Mouse (Mus musculus): ENCODE results near the gene Nme2. TPM values are rescaled to one million over a fixed set of nuclear protein-coding genes. Genes with fewer than 3 reads are reported as not detected.
"Not testable (repeated sequence)": the region's sequence is repeated elsewhere in the genome, so short reads cannot be mapped to it uniquely, and the experiment has no call there.

Gene Nme2
- total RNA-seq, 2 experiments from 2014 or later = 511 to 591 TPM

DNA sequence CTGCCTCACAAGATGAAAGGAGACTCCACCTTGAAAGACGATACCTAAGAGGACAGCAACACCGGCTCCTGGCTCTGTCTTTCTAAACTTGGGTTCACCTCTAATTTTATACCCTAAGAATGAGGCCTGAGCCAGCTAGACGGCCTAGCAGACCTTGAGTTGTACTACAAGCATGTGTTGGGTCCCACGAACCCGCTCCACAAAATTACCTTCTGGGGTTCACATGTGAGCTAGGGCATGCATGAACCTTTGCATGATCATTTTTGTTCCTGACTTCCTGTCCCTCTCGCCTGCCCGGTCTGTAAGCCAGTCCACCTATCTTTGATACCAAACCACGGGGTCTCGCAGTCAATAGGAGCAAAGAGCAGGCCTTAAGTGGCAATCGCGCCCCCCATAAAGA lies 11.3 kb upstream of the Nme2 start:
- no peak for DNase-seq

DNA sequence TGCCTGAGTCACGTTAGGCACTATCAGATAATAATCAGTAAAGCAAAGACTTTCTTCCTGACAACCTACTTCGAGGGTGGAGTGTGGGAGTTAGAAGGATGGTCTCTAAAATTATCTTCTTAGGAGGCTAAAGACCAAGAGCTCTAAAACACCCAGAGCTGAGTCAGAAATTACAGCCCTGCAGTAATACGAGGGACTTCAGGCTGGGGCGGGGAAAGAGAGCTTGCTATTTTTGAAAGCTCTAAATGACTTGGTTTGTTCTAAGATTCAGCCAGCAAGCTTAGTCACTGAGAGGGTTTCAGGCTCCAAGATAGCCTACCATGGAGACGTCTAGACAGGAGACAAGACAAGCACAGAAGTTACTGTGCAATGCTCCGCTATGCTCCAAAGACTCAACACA lies 9.3 kb upstream of the Nme2 start:
- no peak for DNase-seq

DNA sequence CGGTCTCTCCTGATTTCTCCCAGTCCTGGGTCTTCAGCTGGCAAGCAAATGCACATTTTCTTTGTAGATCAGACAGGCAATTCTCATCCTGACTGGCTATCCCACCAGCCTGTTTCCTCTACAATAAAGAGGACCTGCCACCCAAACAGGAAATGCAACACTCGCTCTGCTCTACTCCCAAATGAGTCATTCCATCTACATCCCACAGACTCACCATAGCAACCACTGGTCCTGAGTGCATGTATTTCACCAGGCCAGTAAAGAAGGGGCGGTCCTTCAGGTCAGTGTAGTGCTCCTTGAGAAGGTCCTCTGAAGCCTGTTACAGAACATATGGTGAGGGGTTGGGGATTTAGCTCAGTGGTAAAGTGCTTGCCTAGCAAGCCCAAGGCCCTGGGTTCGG lies 7.0 kb upstream of the Nme2 start:
- no peak for DNase-seq

DNA sequence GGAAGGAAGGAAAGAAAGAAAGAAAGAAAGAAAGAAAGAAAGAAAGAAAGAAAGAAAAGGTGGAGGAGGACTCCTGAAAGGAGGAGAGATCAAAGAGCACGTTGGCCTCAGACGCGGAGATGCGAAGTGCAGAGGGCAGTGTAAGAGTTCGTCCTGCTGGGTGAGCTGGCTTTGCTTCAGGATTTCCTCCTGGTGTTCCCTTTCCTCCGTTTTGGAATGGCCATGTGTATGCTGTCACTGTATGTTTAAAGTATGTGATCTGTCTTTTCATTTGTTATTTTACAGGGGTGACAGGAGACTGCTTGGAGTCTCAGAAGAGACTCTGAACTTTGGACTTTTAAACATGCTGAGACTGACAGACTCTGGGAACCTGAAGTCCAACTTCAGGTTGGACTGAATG lies 5.4 kb upstream of the Nme2 start:
- DNase-seq = no peak

DNA sequence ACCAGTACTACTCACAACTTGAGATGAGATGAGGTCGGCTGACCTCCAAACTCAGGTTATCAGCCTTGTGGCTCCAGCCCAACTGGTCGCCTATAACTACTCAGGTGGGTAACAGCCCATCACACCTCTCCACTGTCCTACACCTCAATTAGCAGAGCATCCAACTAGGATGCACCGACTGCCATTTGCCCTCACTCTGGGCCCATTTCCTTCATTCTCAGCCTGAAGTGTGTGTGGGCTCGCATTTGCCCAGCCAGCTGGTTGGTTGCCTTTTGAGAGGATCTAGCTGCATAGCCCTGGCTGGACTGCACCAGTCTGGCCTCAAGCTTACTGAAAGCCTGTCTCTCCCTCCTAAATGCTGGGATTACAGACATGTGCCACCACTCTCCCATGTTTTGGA lies 1.7 kb upstream of the Nme2 start:
- DNase-seq = no peak

DNA sequence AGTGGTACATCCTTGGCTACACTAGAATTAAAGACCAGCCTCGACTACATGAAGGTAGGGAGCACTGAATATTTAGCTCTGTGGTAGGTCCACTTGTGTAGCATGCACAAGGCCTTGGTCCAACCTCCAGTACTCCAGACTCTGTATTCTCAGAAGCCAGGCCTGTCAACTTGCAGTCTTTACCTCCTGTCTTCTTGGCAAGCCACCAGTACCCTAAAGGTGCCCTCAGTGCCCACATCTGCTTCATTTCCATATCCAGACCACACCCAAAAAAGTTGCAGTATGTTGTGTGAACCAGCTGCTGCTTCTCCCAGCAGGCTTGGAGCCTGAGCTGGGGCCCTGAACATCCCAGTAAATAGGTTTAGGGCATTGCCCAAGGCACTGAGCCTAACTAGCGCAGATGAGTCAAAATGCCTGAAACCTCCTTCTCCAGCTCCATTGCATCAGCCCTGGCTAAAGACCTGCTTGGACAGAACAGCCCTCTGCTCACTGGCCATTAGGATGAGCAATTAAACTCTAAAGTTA lies 1.0 kb upstream of the Nme2 start:
- no peak for DNase-seq

DNA sequence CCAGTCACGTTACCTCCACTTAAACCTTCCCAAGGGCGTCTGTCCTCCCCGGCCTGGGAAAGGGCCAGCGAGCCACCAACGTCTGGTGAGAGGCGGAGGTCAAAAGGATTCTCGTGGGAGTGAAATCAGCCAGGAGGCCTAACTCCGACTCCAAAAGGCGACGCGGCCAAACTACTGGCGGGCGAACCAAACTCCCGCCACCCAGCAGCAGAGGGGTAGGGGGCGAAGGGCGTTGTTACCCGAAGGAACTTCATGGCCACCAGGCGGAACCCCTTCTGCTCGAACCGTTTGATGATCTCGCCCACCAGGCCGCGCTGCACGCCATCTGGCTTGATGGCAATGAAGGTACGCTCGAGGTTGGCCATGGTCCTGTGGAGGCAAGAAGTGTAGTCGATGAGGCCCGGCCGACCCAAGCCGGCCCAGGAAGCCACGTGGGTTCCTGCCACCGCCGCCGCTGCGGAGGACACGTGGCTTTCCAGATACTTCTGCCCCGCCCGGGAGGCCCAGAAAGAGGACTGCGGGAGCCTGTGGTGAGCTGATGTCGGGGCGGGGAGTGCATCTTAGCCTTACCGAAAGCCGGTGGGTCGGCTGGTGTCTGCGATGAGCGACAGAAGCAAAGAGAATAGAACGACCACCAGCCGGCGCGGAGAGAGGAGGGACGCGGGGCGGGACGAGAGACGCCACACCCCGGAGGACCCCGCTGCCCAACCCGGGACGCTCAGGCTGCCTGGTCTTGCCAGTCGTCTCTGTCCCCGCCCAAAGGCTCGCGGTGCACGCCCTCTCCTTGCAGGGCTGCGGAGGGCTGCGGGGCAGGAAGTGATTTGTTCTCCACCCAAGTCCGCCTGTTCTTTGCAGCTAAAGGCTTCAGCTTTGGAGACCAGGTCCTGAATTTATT lies 556 bp downstream of the Nme2 start:
- peak; percentile 91 for DNase-seq

DNA sequence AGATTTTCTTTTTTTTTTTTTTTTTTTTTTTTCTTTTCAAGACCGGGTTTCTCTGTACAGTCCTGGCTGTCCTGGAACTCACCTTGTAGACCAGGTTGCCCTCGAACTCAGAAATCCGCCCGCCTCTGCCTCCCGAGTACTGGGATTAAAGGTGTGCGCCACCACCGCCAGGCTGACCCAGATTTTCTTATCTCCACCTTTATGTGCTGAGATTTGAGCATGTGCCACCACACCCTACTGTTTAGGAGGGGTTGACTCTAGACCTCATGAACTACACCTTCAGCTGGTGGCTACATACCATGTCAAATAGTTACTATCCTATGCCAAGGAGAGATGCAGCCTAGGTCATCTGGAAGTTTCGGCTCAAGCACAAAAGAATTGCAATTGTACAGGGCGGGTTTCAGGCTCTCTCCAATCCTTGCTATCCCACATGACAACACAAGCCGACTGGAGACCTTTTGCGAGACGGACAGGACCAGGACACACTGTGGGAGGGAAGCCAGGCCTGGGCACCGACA lies 1.3 kb downstream of the Nme2 start:
- DNase-seq = no peak

DNA sequence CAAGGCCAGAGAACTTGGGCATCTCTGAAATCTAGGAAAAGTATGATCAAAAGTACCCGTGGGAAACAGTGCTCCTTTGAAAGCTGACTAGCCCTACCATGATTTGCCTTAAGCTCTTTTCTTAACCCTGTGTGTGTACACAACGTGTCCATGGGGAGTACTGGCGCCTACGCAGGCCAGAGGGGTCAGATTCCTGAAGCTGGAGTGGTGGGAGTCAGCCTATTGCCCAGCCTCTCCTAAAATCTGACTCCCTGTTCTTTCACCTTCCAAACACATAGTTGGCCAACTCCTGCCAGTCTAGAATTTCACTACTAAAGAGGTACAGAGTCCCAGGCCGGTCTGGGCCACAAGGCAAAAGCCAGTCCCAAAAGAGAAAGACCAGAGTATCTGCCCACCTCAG lies 3.7 kb downstream of the Nme2 start:
- DNase-seq = no peak

DNA sequence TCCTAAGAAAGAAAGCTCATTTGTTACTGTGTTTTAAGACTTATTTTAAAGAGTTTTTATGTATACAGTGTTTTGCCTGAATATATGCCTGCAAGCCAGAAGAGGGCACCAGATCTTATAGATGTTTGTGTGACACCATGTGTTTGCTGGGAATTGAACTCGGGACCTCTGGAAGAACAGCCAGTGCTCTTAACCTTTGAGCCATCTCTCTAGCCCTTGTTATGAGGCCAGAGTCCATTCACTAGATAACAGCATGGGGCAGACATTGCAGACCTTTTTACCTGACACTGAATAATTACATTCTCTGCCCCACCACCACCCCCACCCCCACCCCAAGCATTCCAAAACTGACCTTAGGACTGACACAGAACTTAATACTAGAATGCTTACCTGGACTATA lies 6.0 kb downstream of the Nme2 start:
- DNase-seq = no peak

DNA sequence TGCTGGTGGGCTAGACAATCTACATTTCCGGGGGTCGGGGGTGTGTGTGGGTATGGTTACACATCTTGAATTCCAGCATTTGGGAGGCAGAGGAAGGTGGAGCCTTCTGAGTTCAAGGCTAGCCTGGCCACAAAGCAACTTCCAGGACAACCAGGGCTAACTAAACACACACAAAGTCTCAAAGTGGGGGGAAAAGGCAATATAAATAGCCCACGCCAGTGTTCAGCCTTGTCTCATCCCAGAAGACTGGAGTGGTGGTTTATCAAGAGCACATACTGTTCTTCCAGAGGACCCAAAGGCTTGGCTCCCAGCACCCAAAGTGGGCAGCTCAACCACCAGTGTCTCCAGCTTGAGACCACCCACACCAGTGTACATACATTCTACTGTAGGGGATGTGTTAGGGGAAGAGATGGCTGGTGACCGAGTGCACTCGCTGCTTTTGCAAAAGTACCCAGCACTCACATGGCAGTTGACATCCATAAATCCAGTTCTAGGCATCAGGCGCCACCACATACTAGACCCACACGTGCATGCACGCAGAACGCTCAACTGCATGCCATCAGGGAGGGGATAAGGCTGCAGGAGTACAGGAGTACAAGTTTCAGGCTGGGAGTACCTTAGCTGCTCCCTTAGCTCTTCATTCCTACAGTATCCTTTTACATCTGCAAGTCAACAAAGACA lies 7.0 kb downstream of the Nme2 start:
- DNase-seq = no peak

DNA sequence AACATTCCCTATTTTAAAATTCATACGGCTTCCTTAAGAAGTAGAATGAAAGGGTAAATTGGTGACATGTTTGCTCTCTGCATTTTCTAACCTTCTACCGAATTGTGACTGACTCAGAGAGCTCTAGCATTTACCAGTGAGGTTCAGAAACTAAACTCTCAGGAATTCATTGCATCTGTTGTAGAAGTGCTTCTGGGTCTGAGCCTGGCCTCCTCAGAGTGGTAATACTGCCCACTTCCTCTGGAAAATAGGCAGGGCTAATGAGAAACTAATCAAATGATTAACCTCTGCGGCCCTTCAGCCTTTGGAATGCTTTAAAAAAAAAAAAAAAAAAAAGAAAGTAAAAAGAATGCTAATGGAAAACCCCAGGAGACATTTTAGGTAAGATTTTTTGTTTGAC lies 11.1 kb downstream of the Nme2 start:
- DNase-seq = no peak

DNA sequence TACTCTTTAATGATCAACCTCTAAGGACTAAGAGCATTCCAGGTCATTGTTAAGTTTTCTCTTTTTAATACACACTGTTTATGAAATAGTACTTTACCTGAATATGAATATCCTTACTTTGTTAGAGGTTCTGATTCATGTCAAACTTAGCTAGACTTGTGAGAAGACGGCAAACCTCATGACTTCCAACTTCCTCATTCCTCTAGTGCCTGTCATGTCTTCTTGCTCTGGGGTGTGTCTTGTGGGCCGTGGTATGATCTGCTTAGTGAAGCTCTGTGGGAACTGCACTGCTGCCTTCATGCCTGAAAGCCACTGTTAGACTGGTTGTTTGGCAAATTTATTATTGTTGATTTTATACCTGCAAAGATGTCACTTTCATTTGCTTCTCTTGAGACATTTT lies 15.2 kb downstream of the Nme2 start:
- DNase-seq = no peak

DNA sequence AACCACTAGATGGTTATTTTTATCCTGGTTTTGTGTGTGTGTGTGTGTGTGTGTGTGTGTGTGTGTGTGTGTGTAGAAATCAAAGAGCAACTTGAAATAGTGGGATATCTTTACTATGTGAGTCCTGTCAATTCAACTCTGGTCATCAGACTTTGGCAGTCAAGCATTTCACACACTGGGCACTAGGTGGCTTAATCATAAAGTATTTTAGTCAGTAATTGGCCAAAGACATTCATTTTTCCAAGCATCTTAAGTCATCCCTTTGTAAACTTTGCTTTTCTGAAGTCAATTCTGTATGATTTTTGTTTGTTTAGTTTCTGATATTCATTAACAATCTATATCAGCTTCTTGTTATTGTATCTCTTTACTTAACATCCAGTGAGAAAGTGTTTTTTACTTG lies 27.0 kb downstream of the Nme2 start:
- DNase-seq = no peak

DNA sequence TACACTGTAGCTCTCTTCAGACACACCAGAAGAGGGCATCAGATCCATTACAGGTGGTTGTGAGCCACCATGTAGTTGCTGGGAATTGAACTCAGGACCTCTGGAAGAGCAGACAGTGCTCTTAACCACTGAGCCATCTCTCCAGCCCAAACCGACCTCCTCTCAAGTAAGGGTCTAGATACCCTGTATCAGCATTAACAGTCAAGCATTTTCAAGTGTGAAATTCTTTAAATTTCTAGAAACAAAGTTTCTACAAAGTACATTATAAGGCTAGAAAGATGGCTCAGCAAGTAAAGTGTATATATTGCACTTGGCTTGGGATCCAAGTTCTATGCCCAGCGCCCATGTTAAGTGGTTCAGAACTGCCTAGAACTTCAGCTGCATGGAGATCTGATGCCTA lies 41.0 kb downstream of the Nme2 start:
- not testable (repeated sequence) for DNase-seq

DNA sequence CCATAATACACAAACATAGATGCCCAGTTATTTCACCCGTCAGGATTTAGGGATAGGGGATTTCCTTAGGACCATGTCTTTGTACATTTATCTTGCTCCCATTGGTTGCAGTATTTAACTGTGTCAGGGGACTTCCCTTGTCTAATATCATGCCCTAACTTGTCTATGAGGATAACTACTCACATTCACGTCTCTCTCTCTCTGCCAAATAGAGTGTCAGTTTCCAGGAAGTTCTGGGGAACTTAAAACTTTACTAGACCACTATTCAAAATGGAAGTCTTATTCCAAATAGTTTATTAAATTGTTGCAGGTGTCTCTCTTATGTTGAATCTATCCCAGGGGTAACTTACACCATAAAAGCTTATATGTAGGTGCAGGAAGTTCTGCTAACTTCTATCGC lies 44.5 kb downstream of the Nme2 start:
- no peak for DNase-seq

DNA sequence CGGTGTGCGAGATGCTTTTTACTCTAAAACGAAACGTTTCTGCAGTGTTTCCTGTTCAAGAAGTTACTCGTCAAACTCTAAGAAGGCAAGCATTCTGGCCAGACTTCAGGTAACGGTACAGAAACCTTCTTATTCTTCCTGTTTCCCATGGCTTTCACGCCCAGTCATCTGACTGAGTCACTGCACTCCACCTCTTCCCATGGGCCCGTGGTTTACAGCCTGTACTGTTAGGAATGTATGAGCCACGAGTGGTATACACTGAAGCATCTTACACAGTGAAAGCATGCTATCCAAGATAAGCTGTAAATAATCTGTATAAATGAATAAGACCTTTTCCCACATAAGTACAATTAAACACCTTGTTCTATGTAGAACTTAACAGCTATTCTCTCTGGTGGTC lies 47.2 kb downstream of the Nme2 start:
- DNase-seq = no peak

DNA sequence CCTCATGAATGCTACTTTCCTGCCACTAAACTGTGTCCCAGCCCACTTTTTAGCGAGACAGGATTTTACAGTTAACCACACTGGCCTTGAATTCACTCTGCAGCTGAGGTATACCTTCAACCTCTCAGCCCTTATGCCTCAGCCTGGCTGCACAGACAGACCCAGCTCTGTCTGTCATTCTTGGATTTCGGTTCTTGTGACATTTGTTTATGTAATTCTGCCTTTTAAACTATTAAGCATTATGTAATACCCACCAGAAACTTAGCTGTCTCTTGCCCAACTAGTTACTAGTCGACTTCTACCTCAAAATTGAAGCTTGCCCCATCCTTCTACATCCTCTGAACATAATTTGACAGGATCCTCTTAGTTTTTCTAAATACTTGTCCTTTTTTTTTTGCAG lies 48.2 kb downstream of the Nme2 start:
- no peak for DNase-seq

DNA sequence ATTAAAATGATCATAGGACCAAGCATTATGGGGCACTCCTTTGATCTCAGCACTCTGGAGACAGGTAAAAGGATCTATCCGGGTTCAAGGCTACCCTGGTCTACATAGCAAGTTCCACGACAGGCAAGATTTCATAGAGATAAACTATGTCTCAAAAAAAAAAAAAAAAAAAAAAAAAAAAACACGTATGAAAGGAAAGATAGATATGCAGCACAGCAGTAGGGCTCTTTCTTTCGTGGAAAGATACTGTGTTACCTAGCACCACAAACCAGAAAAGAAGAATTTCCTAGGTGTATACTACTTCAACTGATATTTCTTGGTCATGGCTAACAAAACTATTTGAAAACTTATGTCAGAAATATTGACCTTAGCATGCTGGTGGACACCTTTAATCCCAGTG lies 49.2 kb downstream of the Nme2 start:
- DNase-seq = no peak

Data from gastrocnemius, postnatal 10 days (tissue).